Mouse (Mus musculus) liver, embryonic 14.5 days (tissue): ENCODE measurements around the gene Rnd3. TPM values are rescaled to one million over a fixed set of nuclear protein-coding genes. Genes with fewer than 3 reads are reported as not detected.

Experiments
- ATAC-seq: fragments of 200-750 bp; cut with Nextera tagmentation; 2 replicates; pipeline ENCODE4 v1.8.0; 2017; ENCODE audit warnings: moderate number of reproducible peaks, mild to moderate bottlenecking, moderate library complexity; ENCODE audit not compliant: insufficient read depth
- DNase-seq, 3 experiments: peaks; one replicate each; pipeline ENCODE4 v3.0.0-alpha.2; 2012 to 2013; ENCODE audit warnings: low read depth in 3 of 3, low spot score in 3 of 3
- H3K27ac ChIP-seq: fragments of 300-500 bp; sonication (generic); 2 replicates; pipeline ENCODE4 v1.5.1; 2014; ENCODE audit warnings: moderate library complexity, mild to moderate bottlenecking, control low read depth, inconsistent platforms
- H3K27me3 ChIP-seq: fragments of 300-500 bp; sonication (generic); 2 replicates; pipeline ENCODE4 v1.6.1; 2014; ENCODE audit warnings: mild to moderate bottlenecking, low read length, moderate library complexity; ENCODE audit not compliant: control insufficient read depth, insufficient read depth
- H3K36me3 ChIP-seq: fragments of 300-500 bp; sonication (generic); replicated peaks from 2 replicates; pipeline ENCODE4 v1.6.1; 2014; ENCODE audit warnings: low read depth; ENCODE audit not compliant: control insufficient read depth, insufficient read depth
- H3K4me1 ChIP-seq, 2 experiments: fragments of 200-500 bp in 1 of 2; fragments of 300-500 bp in 1 of 2; sonication (generic) in 1 of 2; replicated peaks; 2 replicates each; pipeline ENCODE4 v1.6.1; 2012 to 2014; ENCODE audit warnings: antibody characterized with exemption in 1 of 2, inconsistent platforms in 1 of 2, low read length in 1 of 2; ENCODE audit not compliant: control insufficient read depth in 2 of 2, insufficient read depth in 2 of 2
- H3K4me2 ChIP-seq: fragments of 300-500 bp; sonication (generic); 2 replicates; pipeline ENCODE4 v1.6.1; 2014; ENCODE audit warnings: low read depth, mild to moderate bottlenecking, control low read depth, moderate library complexity
- H3K4me3 ChIP-seq, 2 experiments: fragments of 200-500 bp in 1 of 2; fragments of 300-500 bp in 1 of 2; sonication (generic) in 1 of 2; 2 replicates each; pipeline ENCODE4 v1.5.1; 2012 to 2014; ENCODE audit warnings: low read depth in 2 of 2, low read length in 2 of 2, mild to moderate bottlenecking in 2 of 2, control low read depth in 1 of 2, inconsistent platforms in 1 of 2, moderate library complexity in 1 of 2; ENCODE audit not compliant: insufficient read depth in 1 of 2
- H3K9ac ChIP-seq: fragments of 300-500 bp; sonication (generic); replicated peaks from 2 replicates; pipeline ENCODE4 v1.6.1; 2014; ENCODE audit warnings: mild to moderate bottlenecking, control low read depth, moderate library complexity
- H3K9me3 ChIP-seq: fragments of 300-500 bp; sonication (generic); 2 replicates; pipeline ENCODE4 v1.6.1; 2016; ENCODE audit warnings: low read length, mixed read lengths; ENCODE audit not compliant: control insufficient read depth
- CTCF ChIP-seq: IDR thresholded peaks from 2 replicates; pipeline ENCODE4 v1.5.1; 2016; ENCODE audit warnings: antibody characterized with exemption, low read depth, control low read depth
- EP300 ChIP-seq: IDR thresholded peaks from 2 replicates; pipeline ENCODE4 v1.6.1; 2016; ENCODE audit warnings: antibody characterized with exemption, low read depth
- WGBS: fragments of 180-500 bp; shearing (Covaris S2); extraction: QIAGEN DNeasy Blood & Tissue Kit; methylation state at CpG from one replicate; pipeline ENCODE4 v1.1.7; 2014; ENCODE audit not compliant: insufficient replicate concordance; 5-methylcytosine and 5-hydroxymethylcytosine counted together
- polyA plus RNA-seq, 2 experiments: library from polyadenylated mRNA; depleted of rRNA in 1 of 2; stranded (reverse) in 1 of 2; unstranded in 1 of 2; fragments of >200 nt; fragmentation: Nextera tagmentation in 1 of 2; extraction: Ambion mirVana in 1 of 2; gene quantifications; 2 replicates each; pipeline versions ENCODE4 v1.2.1 to v1.2.3; 2012 to 2014

Rnd3 gene
- polyA plus RNA-seq (2012; rRNA removed) (3.4 and 4.8 TPM in 2 replicates), polyA plus RNA-seq (2014; fragmentation: Nextera tagmentation; extraction: Ambion mirVana) (11.7 and 13.0 TPM in 2 replicates)

- H3K4me3 ChIP-seq = peak within 1 kb of the TSS; percentile 56 to 77
- peak within 1 kb of the TSS; percentile 31 for H3K4me2 ChIP-seq
- no peak within 1 kb of the TSS for H3K27ac ChIP-seq
- peak; percentile 62 for ATAC-seq
- no peaks in the 10 kb centered on the region for H3K9me3 ChIP-seq
- under 1% methylated on average over 25 of the region's 25 CpGs for WGBS
- TF ChIP-seq EP300 = no peak
- peak; percentile 76 for TF ChIP-seq CTCF
- H3K36me3 ChIP-seq = no peaks in the 10 kb centered on the region
- DNase-seq = peak; percentile 44 to 62 (median 57)
- peak within 1 kb of the TSS; percentile 55 for H3K9ac ChIP-seq
- peaks cover 0 to 5% of the 10 kb centered on the region in 2 experiments; a peak in 2 of 4 replicates for H3K4me1 ChIP-seq
- H3K27me3 ChIP-seq = peaks cover 21% of the 10 kb centered on the region
Measured at GRCm38 (mm10) chr2:51148975-51149374, at the start of gene Rnd3. Gene Rnd3, minus strand, starts transcription at chr2:51149111.

DNA sequence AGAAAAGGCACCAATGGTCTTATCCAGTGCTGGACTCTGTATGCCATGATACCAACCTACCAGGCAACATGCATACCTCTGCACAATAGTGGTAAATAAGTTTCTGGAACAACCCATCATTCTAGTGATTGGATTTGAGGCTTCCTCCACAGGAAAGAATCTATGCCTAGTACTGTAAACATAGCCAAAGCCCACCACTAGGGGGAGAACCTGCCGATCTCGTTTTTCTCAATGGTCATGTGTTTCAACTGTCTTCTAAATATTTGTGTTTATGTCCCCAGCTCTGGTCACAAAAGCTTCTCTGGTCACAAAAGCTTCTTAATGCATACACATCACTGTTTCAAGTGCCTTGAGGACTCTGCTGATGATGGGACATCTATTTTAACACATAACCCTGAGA lies 43.4 kb upstream of the Rnd3 start:
- Histone ChIP-seq H3K9me3 (no peaks in the 10 kb centered on the region), H3K4me3 (no peak overlapping the region), H3K4me2 (no peak overlapping the region), H3K27ac (no peak overlapping the region), H3K9ac (no peak overlapping the region), H3K27me3 (no peaks in the 10 kb centered on the region), H3K36me3 (no peaks in the 10 kb centered on the region), H3K4me1 (no peaks in the 10 kb centered on the region)
- TF ChIP-seq EP300 (no peak), CTCF (0 out of 2 replicates have a peak, but pooled peaks have one; percentile 11)
- 45% methylated on average over 2 of the region's 2 CpGs for WGBS
- ATAC-seq (no peak), DNase-seq (no peak)

DNA sequence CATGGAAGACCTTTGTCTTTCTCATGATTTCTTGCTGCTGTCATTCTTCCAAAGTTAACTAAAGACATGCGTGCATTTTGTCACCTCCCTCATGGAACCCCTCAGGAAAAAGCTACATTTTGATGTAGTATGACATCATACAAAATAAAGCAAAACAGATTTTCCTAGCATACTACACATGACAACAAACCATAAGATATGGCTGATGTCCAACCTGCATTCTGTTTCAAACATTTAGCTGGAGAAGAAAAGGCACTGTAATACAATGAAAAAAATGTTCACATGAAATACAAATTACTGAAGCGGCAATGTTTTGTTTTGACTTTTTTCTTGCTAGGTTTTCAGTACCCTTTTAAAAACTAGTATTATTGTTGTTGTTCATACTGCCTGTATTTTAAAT lies 36.9 kb upstream of the Rnd3 start:
- DNase-seq = no peak
- Histone ChIP-seq H3K4me3 (no peak overlapping the region), H3K27me3 (no peaks in the 10 kb centered on the region), H3K36me3 (no peaks in the 10 kb centered on the region), H3K9ac (no peak overlapping the region), H3K4me2 (no peak overlapping the region), H3K27ac (no peak overlapping the region), H3K9me3 (no peaks in the 10 kb centered on the region), H3K4me1 (no peaks in the 10 kb centered on the region)
- 63% methylated on average over 2 of the region's 2 CpGs for WGBS
- TF ChIP-seq CTCF (no peak), EP300 (no peak)
- no peak for ATAC-seq

- Histone ChIP-seq H3K4me2 (no peak overlapping the region), H3K4me1 (no peaks in the 10 kb centered on the region), H3K27me3 (no peaks in the 10 kb centered on the region), H3K27ac (no peak overlapping the region), H3K9ac (no peak overlapping the region), H3K36me3 (no peaks in the 10 kb centered on the region), H3K9me3 (no peaks in the 10 kb centered on the region), H3K4me3 (no peak overlapping the region)
- no peak for DNase-seq
- ATAC-seq = no peak
- TF ChIP-seq EP300 (no peak), CTCF (no peak)
- WGBS = 66% methylated on average over 4 of the region's 4 CpGs
Measured at GRCm38 (mm10) chr2:51182990-51183389, 34.1 kb upstream of the Rnd3 start.

DNA sequence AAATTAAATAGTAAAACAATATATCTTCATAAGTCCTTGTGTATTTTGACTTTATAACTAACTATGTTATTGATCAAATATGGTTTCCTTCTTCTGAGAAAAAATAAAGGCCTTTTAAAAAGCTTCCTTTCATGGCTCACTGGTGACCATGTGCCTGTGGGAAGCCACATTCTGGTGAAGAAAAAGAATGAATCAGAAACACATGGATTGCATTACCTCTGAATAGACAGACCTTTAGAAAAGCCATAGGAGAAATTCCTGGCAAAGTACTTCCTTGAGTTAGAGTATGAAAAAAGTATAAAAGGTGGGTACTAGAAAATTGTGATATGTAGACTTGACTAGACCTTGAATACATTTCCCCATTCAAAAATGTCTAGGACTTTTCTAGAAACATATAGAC lies 32.5 kb upstream of the Rnd3 start:
- no peaks in the 10 kb centered on the region for H3K9me3 ChIP-seq
- no peak overlapping the region for H3K27ac ChIP-seq
- ATAC-seq (no peak), DNase-seq (no peak)
- no peak overlapping the region for H3K4me3 ChIP-seq
- no peak overlapping the region for H3K4me2 ChIP-seq
- TF ChIP-seq CTCF (no peak), EP300 (no peak)
- no peaks in the 10 kb centered on the region for H3K27me3 ChIP-seq
- no peak overlapping the region for H3K9ac ChIP-seq
- peaks cover 0 to 2% of the 10 kb centered on the region in 2 experiments; a peak in 1 of 4 replicates for H3K4me1 ChIP-seq
- H3K36me3 ChIP-seq = no peaks in the 10 kb centered on the region
